Mouse (Mus musculus): ENCODE data around the gene Gm10073. TPM values are rescaled to one million over a fixed set of nuclear protein-coding genes. Genes with fewer than 3 reads are reported as not detected.

Gm10073 gene
- polyA plus RNA-seq, 1 experiment, result 99.0 TPM

DNA sequence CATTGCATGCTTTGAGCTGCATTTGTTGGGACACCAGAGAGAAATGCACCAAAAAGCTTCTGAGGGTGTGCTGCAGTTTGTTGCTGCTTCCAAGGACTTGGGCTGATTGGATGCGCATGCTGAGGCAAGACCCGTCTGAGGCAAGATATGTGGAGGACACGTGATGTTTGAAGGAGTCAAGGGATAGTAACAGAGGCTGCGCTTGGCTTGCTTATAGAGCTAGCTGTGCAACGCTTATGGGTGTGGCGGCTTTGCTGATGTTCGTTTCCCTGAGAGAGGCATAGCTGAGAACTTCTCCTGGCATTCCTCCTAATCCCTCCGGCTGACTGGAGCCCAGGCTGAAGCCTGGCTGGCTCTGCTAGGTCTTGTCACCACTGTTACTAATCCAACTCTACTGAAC is 13.6 kb upstream of the Gm10073 start:
- Histone ChIP-seq H3K79me2 (ENCODE audit: control insufficient read depth, insufficient read depth) (no peaks in the 10 kb centered on the region), H3ac (ENCODE audit: control insufficient read depth, insufficient read length) (no peak overlapping the region), H3K4me2 (ENCODE audit: low read depth) (no peak overlapping the region), H3K36me3 (ENCODE audit: control insufficient read depth, insufficient read depth) (no peaks in the 10 kb centered on the region), H3K27me3 (ENCODE audit: control insufficient read depth, insufficient read depth, insufficient read length) (no peaks in the 10 kb centered on the region), H3K4me3 (no peak overlapping the region)
- TF ChIP-seq CEBPB (IDR thresholded peaks at IDR 0.05; ENCODE audit: insufficient read depth, poor library complexity, severe bottlenecking) (no peak), USF1 (IDR thresholded peaks at IDR 0.05; ENCODE audit: low read depth) (no peak), REST (IDR thresholded peaks at IDR 0.05; ENCODE audit: insufficient read depth, insufficient read length) (no peak), POLR2A (IDR thresholded peaks at IDR 0.05; ENCODE audit: insufficient read length, low read depth) (no peak), POLR2AphosphoS2 (IDR thresholded peaks at IDR 0.05; ENCODE audit: insufficient read length, low read depth) (no peak), MAX (IDR thresholded peaks at IDR 0.05; ENCODE audit: low read depth) (no peak), SRF (IDR thresholded peaks at IDR 0.05; ENCODE audit: control insufficient read depth, insufficient read length, low read depth) (no peak), E2F4 (IDR thresholded peaks at IDR 0.05; ENCODE audit: insufficient read depth) (no peak), MYOG (IDR thresholded peaks at IDR 0.05; ENCODE audit: control insufficient read depth in 1 of 3, insufficient read depth in 1 of 3, insufficient read length in 2 of 3, low read depth in 2 of 3) (no peak), TCF3 (IDR thresholded peaks at IDR 0.05; ENCODE audit: insufficient read length, low read depth) (no peak), MYOD1 (IDR thresholded peaks at IDR 0.05; ENCODE audit: control insufficient read depth in 1 of 3, insufficient read length in 2 of 3, low read depth in 2 of 3) (no peak), TCF12 (IDR thresholded peaks at IDR 0.05; ENCODE audit: insufficient read depth, poor library complexity, severe bottlenecking) (no peak)

DNA sequence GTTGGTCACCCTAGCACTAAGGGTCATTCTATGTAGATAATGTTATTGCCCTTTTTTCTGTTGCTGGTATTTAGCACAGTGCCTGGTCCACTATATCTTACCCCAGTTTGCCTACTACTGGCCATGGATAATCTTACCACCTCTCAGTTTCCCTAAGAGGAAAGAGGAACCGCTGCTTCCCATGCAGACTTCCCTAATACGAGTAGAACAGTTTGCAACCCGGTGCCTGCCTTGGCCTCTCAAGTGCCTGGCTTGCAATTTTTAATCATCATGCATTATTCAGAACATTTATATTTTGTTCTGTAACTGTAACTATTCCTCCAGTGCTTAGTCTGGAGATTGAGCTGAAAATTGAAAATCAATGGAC is 12.4 kb upstream of the Gm10073 start:
- no peak overlapping the region for H3K4me2 ChIP-seq (ENCODE audit: low read depth)
- H3K36me3 ChIP-seq (ENCODE audit: control insufficient read depth, insufficient read depth), result no peaks in the 10 kb centered on the region
- no peaks in the 10 kb centered on the region for H3K79me2 ChIP-seq (ENCODE audit: control insufficient read depth, insufficient read depth)
- TF ChIP-seq POLR2AphosphoS2 (IDR thresholded peaks at IDR 0.05; ENCODE audit: insufficient read length, low read depth) (no peak), MYOG (IDR thresholded peaks at IDR 0.05; ENCODE audit: control insufficient read depth in 1 of 3, insufficient read depth in 1 of 3, insufficient read length in 2 of 3, low read depth in 2 of 3) (no peak), POLR2A (IDR thresholded peaks at IDR 0.05; ENCODE audit: insufficient read length, low read depth) (no peak), MAX (IDR thresholded peaks at IDR 0.05; ENCODE audit: low read depth) (no peak), TCF3 (IDR thresholded peaks at IDR 0.05; ENCODE audit: insufficient read length, low read depth) (no peak), SRF (IDR thresholded peaks at IDR 0.05; ENCODE audit: control insufficient read depth, insufficient read length, low read depth) (no peak), TCF12 (IDR thresholded peaks at IDR 0.05; ENCODE audit: insufficient read depth, poor library complexity, severe bottlenecking) (no peak), E2F4 (IDR thresholded peaks at IDR 0.05; ENCODE audit: insufficient read depth) (no peak), USF1 (IDR thresholded peaks at IDR 0.05; ENCODE audit: low read depth) (no peak), CEBPB (IDR thresholded peaks at IDR 0.05; ENCODE audit: insufficient read depth, poor library complexity, severe bottlenecking) (no peak), MYOD1 (IDR thresholded peaks at IDR 0.05; ENCODE audit: control insufficient read depth in 1 of 3, insufficient read length in 2 of 3, low read depth in 2 of 3) (no peak), REST (IDR thresholded peaks at IDR 0.05; ENCODE audit: insufficient read depth, insufficient read length) (no peak)
- no peak overlapping the region for H3ac ChIP-seq (ENCODE audit: control insufficient read depth, insufficient read length)
- H3K4me3 ChIP-seq, result no peak overlapping the region
- no peaks in the 10 kb centered on the region for H3K27me3 ChIP-seq (ENCODE audit: control insufficient read depth, insufficient read depth, insufficient read length)

DNA sequence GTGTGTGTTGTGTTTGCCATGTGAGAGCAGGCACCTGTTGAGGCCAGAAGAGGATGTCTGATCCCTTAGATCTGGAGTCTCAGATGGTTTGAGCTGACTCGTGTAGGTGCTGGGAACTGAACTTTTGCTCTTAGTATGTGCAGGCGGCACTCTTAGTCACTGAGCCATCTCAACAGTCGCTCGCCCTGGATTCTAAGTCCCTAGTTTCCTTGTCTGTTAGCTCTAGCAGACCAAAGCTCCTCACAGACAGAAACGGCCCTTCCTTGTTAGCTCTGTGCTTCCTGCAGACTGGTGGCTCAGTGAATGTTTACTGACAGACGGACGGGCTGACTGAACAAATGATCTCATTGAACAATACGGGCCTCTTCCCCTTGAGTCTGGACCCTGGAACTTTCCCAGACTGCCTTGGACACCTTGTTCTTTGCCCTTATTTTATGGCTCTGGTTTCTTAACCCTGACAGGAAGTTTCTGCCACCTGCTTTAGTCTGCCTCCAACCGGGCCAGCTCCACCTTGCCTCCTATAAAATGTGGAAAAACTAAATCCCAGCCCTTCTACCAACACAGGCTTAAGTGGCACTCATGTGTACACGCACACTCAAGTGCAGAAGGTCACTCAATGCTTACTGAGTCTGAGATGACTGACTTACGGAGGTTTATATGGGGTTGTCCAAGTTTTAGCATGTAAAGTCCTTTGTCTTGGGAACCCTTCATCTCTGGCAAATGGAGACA is 11.8 kb upstream of the Gm10073 start:
- Histone ChIP-seq H3ac (ENCODE audit: control insufficient read depth, insufficient read length) (no peak overlapping the region), H3K36me3 (ENCODE audit: control insufficient read depth, insufficient read depth) (no peaks in the 10 kb centered on the region), H3K4me3 (no peak overlapping the region), H3K79me2 (ENCODE audit: control insufficient read depth, insufficient read depth) (no peaks in the 10 kb centered on the region), H3K4me2 (ENCODE audit: low read depth) (no peak overlapping the region), H3K27me3 (ENCODE audit: control insufficient read depth, insufficient read depth, insufficient read length) (no peaks in the 10 kb centered on the region)
- TF ChIP-seq MYOG (IDR thresholded peaks at IDR 0.05; ENCODE audit: control insufficient read depth in 1 of 3, insufficient read depth in 1 of 3, insufficient read length in 2 of 3, low read depth in 2 of 3), result no peak

DNA sequence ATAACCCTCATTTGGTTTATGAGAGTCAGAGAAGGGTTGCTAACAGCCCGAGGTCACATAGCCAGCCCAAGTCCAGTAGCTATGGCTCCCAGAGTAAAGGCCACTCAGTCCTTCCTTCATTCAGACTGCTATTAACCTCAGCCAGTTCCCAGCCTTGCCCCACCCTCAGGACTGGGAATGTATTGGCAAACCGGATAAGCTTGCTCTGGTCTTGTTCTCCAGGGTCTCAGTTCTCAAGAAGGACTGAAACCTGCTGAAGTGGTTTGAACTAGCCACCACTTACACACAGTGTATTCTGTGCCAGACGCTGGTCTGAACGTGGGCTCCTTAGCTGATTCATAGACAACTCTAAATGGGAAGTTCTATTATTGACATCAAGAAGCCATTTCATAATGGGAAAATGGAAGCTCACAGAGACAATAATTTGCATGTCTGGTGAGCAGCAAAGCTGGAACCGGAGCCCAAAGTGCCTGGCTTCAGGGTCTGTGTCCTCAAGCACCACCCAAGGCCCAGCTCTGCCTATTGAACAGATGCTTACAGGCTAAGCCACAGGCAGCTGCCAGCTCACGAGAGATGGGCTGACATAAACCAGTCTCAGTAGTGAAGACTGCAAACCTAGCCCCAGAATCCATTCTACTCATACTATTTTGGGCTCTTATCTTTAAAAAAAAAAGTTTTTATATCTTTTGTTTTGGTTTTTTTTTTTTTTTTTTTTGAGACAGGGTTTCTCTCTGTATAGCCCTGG is 8.3 kb upstream of the Gm10073 start:
- Histone ChIP-seq H3K4me2 (ENCODE audit: low read depth) (no peak overlapping the region), H3K27me3 (ENCODE audit: control insufficient read depth, insufficient read depth, insufficient read length) (no peaks in the 10 kb centered on the region), H3ac (ENCODE audit: control insufficient read depth, insufficient read length) (no peak overlapping the region), H3K4me3 (no peak overlapping the region), H3K79me2 (ENCODE audit: control insufficient read depth, insufficient read depth) (no peaks in the 10 kb centered on the region), H3K36me3 (ENCODE audit: control insufficient read depth, insufficient read depth) (no peaks in the 10 kb centered on the region)
- peak in 2 of 3 experiments; percentile 66 to 73 for TF ChIP-seq MYOD1 (IDR thresholded peaks at IDR 0.05; ENCODE audit: control insufficient read depth in 1 of 3, insufficient read length in 2 of 3, low read depth in 2 of 3)
- TF ChIP-seq MYOG (IDR thresholded peaks at IDR 0.05; ENCODE audit: control insufficient read depth in 1 of 3, insufficient read depth in 1 of 3, insufficient read length in 2 of 3, low read depth in 2 of 3), result peak; percentile 31 to 88 (median 59)
- TF ChIP-seq E2F4 (IDR thresholded peaks at IDR 0.05; ENCODE audit: insufficient read depth), result no peak

DNA sequence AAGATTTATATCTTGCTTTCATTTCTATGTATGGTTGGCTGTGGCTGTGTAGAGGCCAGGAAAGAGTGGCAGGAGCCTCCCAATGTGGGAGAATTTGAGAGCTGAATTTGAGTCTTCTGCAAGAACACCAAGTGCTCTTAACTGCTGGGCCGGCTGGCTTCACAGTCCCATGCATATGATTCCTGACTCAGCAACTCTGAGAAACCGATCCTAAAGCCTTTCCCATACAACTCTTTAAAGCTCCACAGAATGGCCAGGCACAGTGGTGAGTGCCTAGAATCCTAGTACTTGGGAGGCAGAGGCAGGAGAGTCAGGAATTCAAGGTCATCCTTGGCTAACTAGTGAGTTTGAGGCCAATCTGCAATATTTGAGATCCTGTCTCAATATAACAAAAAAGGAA is 6.2 kb upstream of the Gm10073 start:
- Histone ChIP-seq H3K4me3 (no peak overlapping the region), H3K27me3 (ENCODE audit: control insufficient read depth, insufficient read depth, insufficient read length) (no peaks in the 10 kb centered on the region), H3K4me2 (ENCODE audit: low read depth) (no peak overlapping the region), H3K36me3 (ENCODE audit: control insufficient read depth, insufficient read depth) (no peaks in the 10 kb centered on the region), H3K79me2 (ENCODE audit: control insufficient read depth, insufficient read depth) (no peaks in the 10 kb centered on the region), H3ac (ENCODE audit: control insufficient read depth, insufficient read length) (no peak overlapping the region)
- TF ChIP-seq E2F4 (IDR thresholded peaks at IDR 0.05; ENCODE audit: insufficient read depth) (no peak), SRF (IDR thresholded peaks at IDR 0.05; ENCODE audit: control insufficient read depth, insufficient read length, low read depth) (no peak), MAX (IDR thresholded peaks at IDR 0.05; ENCODE audit: low read depth) (no peak), MYOD1 (IDR thresholded peaks at IDR 0.05; ENCODE audit: control insufficient read depth in 1 of 3, insufficient read length in 2 of 3, low read depth in 2 of 3) (no peak), TCF3 (IDR thresholded peaks at IDR 0.05; ENCODE audit: insufficient read length, low read depth) (no peak)

All from myocyte (in vitro differentiated cells).